Mouse (Mus musculus) thymus, adult 18-20 months (tissue): ENCODE results near the gene Cmtm3.

Experiments
- DNase-seq, 2 experiments: peaks; one replicate each; pipeline ENCODE4 v3.0.0; 2022; ENCODE audit warnings: mixed read lengths in 2 of 2

Gene Cmtm3

DNA sequence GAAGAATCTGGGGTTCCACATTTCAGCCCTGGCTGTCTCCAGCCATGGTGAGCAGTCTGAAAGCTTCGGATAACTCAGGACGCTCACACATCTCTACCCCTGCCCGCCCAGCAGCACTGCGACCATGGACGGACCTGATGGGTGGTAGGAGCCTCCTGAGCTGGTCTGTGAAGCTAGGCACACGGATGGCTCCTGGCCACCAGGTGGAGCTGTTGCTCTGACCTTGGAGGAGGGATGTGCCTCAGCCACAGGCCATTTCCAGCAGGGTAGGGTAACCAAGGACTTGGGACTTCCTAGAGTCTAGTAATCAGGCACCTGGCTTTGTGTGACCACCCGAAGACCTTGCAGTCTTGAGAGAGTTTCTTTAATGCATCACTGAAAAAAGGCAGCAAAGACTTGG is 4.7 kb downstream of the Cmtm3 start:
- peak; percentile 58 to 68 for DNase-seq

DNA sequence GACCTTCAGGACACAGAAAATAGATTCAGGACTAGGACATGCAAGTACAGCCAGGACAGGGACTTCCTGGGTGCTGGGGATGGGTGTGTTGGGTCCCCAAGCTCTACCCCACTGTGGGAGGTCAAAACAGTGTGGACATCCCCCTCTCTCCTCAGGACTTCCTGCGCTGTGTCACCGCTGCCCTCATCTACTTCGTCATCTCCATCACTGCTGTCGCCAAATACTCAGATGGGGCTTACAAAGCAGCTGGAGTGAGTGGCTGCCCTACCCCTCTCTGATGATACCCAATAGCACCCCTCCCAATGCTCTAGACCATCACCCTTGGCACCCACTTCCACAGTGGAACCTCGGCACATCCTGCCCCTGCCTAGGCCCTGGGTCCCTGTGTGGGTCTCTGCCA is 5.4 kb downstream of the Cmtm3 start:
- no peak for DNase-seq

DNA sequence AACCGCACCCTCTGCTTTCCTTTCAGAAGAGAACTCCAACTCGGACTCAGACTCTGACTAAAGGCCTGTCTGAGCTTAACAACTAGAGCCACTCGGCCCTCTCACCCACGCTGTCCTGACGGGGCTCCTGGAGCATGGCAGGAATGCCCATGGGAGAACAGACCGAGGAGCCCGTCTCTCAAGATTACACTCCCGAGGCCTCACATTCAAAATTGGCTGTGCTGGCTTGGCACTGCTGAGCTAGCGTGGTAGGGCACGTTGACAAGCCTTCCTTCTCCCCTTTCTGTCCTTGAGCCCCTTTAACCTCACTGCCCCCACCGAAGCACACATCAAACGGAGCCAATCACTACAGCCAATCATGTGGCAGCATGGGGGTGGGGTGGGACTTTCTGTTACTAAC is 7.5 kb downstream of the Cmtm3 start:
- DNase-seq: no peak

DNA sequence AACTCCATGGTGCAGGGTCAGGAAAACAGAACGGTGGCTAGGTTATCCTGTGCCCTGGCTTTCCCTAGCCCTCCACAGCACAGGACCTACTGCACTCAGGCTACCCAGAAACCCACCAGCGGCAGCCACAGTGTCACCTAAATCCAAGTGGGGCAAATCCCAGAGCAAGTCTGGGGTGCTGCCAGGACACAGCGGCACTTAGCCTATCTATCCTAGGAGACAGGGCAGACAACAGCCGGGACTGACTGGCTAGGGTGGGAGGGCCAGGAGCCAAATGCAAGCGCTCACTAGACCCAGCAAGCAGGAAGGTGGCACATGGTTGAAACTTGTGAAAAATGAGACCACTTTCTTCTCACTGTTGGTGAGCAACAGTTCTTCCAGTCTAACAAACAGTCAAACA is 9.8 kb downstream of the Cmtm3 start:
- DNase-seq: no peak

DNA sequence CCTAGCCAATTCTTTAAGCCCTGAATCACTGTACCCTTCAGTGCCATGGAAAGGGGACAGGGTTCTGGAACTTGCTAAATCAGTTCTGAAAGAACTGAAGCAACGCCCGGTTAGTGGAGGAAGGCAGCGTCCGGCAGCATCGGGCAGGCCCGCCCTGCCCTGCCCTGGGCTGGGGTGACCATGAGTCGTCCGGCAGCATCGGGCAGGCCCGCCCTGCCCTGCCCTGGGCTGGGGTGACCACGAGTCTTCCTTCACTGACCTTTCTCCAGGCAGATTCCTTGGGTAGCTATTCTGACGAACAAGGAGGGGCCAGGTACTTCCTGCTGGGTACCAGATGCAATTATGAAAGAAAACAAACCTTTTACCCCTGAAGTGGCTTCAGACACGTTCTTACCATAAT is 10.8 kb downstream of the Cmtm3 start:
- DNase-seq: no peak

DNA sequence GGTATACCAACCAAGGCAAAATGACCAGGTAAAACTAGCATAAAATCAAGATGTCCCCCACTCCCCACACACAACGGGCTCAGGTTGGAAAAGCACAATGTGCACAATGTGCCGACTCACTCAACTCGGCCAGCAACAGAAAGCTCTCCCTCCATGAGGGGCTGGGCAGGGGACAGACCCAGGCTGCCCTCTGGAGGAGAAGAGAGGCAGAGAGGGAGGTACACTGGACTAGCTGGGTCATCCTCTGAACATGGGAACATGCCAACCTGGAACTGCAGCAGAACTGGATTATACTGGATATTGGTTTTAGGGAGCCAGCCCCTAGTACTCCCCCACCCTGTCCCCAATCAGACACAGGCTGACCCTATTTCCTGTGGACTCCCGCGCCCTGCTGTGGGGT is 14.0 kb downstream of the Cmtm3 start:
- no peak for DNase-seq

DNA sequence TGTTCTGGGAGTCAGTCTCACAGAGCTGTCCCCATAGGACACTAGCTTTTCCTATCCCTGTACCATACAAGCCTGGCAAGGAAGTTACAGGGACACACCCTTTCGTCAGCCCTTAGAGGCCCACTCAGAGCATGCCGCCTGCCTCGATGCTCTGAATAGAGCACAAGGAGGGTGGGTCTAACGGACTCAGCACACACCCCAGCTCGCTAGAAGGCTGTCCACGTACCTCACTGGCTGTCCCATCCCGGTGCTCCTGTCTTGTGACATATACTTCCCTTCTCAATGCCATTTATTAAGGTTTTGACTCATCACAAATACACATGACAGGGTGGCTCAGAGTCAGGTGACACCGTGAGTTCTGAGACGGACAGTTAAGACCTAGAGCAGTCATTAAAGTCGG is 15.3 kb downstream of the Cmtm3 start:
- no peak for DNase-seq

DNA sequence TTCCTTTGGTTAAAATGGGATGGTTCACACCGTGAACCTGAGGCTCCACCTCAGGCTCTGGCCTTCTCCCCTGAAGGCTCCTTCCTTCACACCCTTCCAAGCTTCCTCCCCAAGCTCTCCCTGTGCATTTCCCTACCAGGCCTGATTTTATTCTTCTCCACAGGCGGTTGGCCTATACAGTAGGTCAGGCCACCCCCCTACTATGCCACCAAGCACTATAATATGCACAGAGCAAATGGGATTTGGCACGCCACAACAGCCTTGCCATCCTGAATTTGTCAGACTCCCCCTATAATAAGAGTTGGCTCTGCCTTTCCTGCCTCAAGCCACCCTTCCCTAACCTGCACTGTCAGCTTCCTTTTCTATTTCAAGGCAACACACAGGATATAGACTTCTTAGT is 19.4 kb downstream of the Cmtm3 start:
- DNase-seq: no peak

DNA sequence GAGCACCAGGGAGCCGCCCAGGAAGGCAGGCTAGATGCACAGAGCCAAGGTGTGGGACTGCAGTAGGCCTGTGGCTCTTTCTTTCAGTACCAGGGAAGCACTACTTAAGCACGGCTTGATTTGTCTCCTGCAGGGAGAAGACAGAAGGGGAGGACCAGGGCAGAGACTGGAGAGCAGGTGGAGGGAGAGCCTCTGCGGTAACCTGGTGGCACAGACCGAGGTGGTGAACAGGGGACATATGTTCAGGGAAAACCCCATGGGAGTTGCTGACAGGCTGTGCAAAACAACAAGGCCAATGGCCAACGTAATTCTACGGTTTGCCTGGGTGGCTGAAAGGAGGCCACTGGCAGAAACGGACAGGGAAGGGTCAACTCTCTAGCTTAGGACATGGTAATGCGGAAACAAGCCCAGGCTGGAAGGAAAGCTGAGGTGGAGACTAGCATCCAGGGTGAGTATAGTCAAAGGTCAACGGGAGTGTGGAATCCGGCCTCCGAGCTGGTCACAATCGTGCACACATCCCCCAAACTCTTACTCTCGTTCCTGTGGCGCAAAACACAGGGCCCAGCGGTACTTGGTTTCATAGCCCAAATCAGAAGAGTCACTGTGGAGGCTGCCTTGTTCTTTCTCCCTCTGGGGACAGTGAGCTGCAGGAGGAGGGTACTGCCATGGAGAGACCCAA is 20.7 kb downstream of the Cmtm3 start:
- DNase-seq: no peak

DNA sequence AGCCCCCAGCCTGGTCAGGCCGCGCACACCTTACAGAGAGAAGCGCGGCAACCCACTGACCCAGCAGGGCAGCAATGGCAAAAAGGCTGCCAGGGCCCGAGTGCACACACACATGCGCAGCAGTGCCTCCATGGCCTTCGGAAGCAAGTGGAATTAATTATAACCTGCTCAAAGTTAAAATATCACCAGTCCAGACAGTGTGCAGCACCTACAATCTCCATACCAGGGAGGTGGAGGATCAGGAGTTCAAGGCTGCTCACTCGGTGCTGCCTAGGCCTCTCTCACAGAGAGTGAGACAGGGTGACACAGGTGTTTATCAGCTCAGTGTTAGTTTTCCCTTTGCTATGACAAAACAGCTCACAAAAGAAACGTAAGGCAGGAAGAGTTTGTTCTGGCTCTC is 26.5 kb downstream of the Cmtm3 start:
- DNase-seq: no peak

DNA sequence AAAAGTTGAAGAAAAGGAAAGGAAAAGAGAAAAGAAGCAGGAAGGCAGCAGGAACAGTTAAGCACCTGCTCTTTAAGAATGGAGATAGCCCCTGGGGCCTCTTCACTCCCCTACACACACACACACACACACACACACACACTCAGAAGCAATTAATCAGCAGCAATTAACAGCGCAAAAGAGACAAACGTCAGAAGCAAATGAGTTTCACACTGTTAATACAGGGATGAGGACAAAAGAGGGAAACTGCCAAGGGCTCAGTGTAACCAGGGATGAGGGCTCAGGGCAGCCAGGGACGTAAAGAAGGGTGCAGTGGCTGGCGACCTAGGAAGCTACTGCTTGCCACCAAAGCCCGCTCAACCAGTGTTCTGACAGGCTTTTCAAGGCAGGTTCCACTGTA is 28.2 kb downstream of the Cmtm3 start:
- DNase-seq: no peak

DNA sequence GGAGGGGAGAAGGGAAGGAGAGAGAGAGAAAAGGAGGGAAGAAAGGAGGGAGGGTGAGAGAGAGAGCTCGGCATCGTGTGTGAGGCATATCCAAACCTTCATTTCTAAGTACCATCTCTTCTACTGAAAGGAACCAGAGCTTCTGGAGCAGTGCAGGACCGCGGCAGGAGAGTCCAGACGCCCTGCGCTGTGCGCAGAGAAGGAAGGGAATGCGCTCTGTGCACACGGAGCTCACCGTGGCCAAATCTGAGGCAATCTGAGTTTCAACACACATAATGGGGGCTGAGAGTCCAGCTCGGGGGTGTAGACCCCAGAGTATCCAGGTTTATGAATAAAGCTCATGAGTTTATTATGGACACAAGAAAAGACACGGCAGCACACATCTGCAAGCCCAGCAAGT is 30.4 kb downstream of the Cmtm3 start:
- no peak for DNase-seq

DNA sequence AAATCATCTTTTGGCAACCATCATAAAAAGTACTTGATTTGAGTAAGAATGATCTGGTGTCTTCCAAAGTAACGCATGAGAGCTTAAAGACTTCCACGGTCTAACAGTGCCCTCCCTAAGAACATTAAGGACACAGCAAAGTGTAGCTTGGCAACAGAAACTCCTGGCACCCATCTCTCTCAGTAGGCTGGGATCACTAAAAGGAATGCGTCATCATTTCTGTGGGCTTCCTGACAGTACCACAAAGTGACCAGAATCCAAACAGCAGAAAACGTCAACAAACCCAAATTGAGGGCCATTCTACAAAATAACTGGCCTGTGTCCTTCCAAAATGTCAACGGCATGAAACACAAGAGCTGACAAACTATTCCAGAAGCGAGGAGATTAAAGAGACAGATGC is 30.9 kb downstream of the Cmtm3 start:
- no peak for DNase-seq

DNA sequence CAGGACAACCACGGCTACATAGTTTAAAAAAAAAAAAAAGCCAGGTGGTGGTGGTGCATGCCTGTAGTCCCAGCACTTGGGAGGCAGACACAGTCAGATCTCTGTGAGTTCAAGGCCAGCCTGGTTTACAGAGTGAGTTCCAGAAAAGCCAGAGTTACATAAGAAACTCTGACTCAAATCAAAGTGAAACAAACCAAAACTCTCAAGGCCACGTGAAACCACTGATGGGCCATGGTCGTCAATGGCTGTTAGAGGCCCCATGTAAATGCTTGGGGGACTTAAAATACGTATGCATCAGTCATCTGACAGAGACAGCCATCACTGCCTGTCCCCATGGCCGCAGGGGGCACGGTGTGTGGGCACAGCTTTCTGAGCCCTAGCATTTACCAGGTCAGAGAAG is 31.9 kb downstream of the Cmtm3 start:
- no peak for DNase-seq

DNA sequence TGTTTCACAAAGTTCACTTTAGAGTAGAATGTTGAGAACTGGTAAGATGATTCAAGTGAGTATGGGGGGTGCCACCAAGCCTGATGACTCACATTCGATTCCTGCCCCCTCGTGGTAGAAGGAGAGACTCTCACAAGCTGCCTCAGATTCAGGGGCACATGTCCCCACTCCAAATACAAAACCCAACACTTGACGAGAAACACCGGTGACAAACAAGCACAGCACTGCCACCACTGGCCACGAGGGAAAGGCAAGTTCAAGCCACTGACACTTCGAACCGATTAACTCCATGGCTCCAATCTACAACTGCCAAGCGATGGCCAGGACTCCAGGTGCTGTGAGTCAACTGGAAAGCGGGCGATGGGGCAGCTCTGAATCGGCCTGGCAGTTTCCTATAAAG is 34.6 kb downstream of the Cmtm3 start:
- DNase-seq: no peak

DNA sequence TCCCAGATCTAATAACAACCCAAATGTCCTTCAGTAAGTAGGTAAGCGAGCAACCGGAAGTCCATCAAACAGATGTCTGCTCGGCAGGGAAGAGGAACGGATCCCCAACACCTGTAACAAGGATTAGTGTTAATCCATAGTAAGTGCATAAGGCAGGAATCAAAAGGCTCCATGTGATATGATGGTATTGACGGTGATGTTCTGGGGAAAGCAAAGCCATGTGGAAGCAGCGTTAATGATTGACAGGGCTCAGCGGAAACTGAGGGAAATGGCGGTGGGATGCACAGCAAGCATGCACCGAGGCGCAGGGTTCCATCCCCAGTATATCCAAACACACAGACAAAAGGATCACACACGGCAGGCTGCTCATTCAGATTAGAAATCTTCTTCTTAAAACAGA is 35.1 kb downstream of the Cmtm3 start:
- DNase-seq: no peak

DNA sequence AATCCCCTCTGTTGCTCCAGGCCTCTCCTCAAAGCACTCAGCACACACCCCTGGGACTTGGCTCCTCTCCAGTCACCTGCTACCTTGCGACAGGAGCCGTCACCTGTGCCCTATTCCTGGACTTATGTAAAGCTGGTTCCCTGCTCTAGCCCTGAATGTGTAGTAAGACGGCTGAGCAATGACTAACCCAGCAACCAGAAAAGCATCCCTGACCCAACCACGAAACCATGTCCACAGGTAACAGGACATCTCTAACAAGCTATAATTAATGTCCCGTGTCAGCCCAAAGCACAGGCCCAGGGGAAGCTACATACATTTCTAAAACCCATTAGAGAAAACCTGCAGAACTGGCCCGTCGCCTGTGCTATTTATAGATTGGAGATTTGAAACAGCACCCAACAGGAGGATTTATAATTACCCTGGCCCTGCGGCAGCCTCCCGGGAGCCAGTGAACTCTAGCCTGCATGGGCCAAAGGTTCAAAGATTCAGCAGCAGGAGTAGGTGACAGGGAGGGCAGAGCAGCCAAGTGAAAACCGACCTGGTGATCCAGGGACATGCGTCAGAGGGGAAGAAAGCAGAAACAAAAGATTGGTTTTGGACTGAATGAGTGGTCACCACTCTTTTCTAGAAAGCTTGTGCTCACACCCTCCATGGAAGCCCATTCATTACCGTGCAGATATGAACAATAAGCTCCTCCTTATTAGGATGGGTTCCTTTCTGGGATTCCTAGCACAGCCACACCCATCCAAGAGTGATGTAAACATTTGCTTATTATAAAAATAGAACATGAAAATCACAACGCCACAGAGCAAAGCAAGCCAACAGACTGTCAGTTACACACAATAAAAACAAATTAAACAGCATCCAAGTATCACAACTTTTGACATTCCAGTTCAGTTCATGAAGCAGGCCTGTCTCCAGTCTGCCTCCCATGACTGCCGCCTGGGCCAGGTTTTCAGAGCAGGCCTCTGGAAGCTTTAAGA is 35.9 kb downstream of the Cmtm3 start:
- DNase-seq: no peak

DNA sequence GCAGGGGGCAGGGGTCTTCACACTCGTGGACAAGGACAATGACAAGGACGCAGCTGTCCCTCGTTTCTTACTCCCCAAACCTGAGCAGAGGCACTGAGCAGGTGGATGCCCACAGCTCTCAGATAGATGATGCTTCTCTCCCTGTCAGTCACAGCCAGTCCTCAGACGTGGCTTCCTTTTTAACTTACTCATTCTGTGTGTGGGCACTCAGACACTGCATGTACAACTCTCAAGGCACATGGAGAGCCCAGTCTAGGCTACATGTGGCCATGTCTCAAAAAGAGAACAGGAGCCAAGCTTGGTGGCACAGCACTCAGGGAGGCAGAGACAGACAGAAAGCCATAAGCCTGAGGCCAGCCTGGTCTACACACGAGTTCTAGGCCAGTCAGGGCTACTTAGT is 36.7 kb downstream of the Cmtm3 start:
- no peak for DNase-seq

DNA sequence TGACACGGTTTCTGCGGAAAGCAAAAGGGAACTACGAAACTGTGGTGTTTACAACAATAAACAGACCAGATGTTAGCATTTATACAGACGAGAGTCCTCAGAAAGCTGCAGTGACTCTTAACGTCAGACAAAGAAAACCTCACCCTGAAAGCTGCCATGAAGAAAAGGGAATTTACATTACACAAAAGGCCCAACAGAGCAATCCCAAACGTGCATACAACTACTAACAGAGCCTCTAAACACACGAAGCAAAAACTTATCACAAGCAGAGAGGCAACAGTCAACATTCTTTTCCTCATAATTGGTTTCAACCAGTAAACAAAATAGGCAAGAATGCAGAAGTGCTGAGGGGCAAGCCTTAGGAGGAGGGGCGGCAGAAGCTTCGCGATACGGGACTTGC is 37.5 kb downstream of the Cmtm3 start:
- no peak for DNase-seq

DNA sequence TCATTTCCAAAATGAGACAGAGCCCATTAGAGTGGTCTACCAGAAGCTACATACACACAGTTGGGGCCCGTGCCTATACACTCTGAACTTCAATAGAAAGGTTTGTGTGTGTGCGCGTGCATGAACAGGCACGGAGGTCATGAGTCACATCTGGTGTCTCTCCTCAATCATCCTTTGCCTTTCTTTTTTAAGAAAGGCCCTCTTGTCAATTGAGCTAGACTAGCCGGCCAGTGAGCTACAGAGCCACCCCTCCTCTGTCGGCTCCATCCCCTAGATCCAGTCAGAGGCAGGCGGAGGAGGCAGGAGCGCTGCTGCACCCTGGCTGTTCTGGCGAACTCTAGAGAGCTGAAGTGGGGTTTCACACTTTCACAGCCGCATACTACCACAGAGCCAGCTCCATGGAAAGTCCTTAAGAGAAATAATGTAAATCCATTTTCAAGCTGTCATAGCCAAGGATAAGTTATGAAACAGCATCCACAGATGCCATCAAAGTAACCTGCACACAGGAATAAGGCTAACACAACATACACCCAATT is 40.2 kb downstream of the Cmtm3 start:
- DNase-seq: no peak

DNA sequence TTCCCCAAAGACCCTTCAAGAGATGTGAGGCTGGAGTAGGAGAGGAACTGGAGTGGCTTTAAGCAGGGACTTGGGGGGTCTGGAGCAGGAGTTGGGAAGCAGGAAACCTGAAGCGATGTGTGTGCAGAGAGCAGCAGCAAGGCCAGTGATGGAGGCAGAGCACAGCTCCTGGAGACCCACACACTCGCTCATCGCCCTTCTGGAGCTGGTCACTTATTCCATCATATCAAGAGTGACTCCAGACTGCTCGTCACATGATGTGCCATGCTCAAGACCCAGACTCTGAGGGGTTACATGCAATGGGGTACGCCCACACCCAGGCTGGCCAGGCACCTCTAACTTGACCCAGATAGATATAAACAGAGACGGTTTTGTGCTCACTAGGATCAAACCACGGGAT is 41.1 kb downstream of the Cmtm3 start:
- no peak for DNase-seq

DNA sequence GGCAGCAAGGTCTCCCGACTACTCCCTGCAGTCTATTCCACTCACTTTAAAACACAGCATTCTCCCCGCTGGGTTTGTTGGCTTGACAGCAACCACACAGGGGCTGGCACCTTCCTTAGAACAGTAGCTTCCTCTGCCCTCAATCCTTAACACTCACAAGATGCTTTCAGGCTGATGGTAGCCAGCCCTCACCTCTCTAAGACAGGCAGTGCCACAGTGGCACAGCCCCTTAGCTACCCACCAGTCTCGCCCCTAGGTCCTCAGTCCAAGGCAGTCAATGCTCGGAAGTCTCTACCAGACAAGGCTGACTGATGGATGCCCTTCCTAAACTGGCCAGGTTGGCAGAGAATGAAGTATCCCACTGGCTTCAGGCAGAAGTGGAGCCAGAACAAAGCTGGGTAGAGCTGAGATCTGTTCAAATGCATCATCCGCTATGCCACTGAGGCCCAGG is 41.8 kb downstream of the Cmtm3 start:
- DNase-seq: no peak

DNA sequence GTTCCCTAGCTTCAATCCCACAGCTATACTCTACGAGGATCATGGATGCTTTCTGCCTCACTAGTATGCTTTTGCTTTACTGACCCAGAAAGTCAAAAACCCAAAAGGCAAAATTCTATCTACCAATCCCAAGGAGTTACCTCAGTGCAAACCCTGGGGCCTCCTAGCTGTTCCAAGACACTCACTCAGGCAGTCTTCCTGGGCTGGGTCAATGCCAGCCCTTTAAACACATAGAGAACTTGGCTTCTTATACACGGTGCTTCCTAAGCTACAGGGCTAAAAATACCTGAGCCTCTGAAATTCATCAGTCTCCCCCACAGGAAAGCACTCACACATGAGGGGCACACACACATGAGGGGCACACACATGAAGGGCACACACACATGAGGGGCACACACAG is 44.1 kb downstream of the Cmtm3 start:
- DNase-seq: no peak

DNA sequence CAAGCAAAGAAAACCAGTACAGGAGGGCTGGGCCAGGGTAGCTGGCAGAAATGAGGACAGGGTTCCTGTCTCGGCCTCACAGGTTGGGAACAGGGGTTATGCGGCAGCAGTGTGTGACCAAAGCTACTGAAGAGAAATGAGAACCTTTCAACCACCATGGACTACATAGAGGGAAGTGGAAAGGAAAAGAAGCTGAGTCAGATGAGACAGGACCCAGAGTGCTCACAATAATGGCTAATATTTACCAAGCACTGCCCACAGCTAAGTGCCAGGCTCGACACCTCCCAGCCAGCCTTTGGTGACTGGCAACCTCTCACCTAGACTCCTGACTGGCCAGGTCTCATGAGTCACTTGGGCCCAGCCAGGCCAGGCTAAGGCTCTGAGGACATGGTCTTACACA is 44.8 kb downstream of the Cmtm3 start:
- DNase-seq: no peak
